Mouse (Mus musculus) ES-E14 (cell line): ENCODE data around the gene Ccnl1. TPM values are rescaled to one million over a fixed set of nuclear protein-coding genes. Genes with fewer than 3 reads are reported as not detected.

Source experiments
- DNase-seq: peaks from one replicate; pipeline ENCODE4 v3.0.0-alpha.2; 2013; ENCODE audit warnings: low read depth, low spot score
- H3K27ac ChIP-seq: 2 replicates; pipeline ENCODE4 v1.5.1; 2012; ENCODE audit warnings: low read depth, mild to moderate bottlenecking, low read length, moderate library complexity, mixed read lengths; ENCODE audit not compliant: poor library complexity, insufficient read depth, severe bottlenecking
- H3K36me3 ChIP-seq: 2 replicates; pipeline ENCODE4 v1.6.1; 2012; ENCODE audit warnings: mild to moderate bottlenecking, low read length, moderate library complexity, mixed read lengths; ENCODE audit not compliant: control insufficient read depth, poor library complexity, insufficient read depth, severe bottlenecking
- H3K4me1 ChIP-seq, 2 experiments: fragments of 150-350 bp in 1 of 2; sonication (generic) in 1 of 2; 2 replicates each; pipeline ENCODE4 v1.6.1; 2012; ENCODE audit warnings: low read length in 2 of 2, mild to moderate bottlenecking in 1 of 2, mixed read lengths in 1 of 2; ENCODE audit not compliant: control insufficient read depth in 2 of 2, insufficient read depth in 2 of 2, poor library complexity in 1 of 2
- H3K4me3 ChIP-seq, 2 experiments: fragments of 150-350 bp in 1 of 2; sonication (generic) in 1 of 2; 2 replicates each; pipeline ENCODE4 v1.5.1; 2012; ENCODE audit warnings: low read length in 2 of 2, low read depth in 1 of 2, mild to moderate bottlenecking in 1 of 2, mixed read lengths in 1 of 2; ENCODE audit not compliant: insufficient read depth in 1 of 2, poor library complexity in 1 of 2, severe bottlenecking in 1 of 2
- H3K9ac ChIP-seq: 2 replicates; pipeline ENCODE4 v1.6.1; 2012; ENCODE audit warnings: low read depth, mild to moderate bottlenecking, low read length, mixed read lengths; ENCODE audit not compliant: poor library complexity, insufficient read depth, severe bottlenecking
- H3K9me3 ChIP-seq: fragments of 150-350 bp; sonication (generic); 2 replicates; pipeline ENCODE4 v1.6.1; 2012; ENCODE audit warnings: low read depth, mild to moderate bottlenecking, low read length; ENCODE audit not compliant: control insufficient read depth, insufficient read depth
- CHD2 ChIP-seq: IDR thresholded peaks from 2 replicates; pipeline ENCODE4 v1.6.1; 2014; ENCODE audit warnings: mild to moderate bottlenecking, low read depth, low read length, inconsistent platforms
- HCFC1 ChIP-seq: IDR thresholded peaks from 2 replicates; pipeline ENCODE4 v1.6.1; 2012; ENCODE audit warnings: low read length, inconsistent platforms, borderline replicate concordance; ENCODE audit not compliant: insufficient read depth
- MAFK ChIP-seq: IDR thresholded peaks from 2 replicates; pipeline ENCODE4 v1.6.1; 2014; ENCODE audit warnings: mild to moderate bottlenecking, low read depth, low read length, inconsistent platforms; ENCODE audit not compliant: insufficient read depth
- ZC3H11A ChIP-seq: IDR thresholded peaks from 2 replicates; pipeline ENCODE4 v1.6.1; 2012; ENCODE audit warnings: low read depth, mild to moderate bottlenecking, inconsistent platforms, low read length, borderline replicate concordance
- ZNF384 ChIP-seq: IDR thresholded peaks from 2 replicates; pipeline ENCODE4 v1.6.1; 2012; ENCODE audit warnings: low read depth, low read length, inconsistent platforms
- in situ Hi-C, 2 experiments: fragments of 600-800 bp; cut with MboI; formaldehyde crosslinking; loops; one replicate each; pipeline ENCODE4 v1.15.1; 2025; ENCODE audit warnings: low sequenced_read_pairs in 2 of 2, inconsistent platforms in 1 of 2; ENCODE audit not compliant: unreplicated experiment in 2 of 2
- total RNA-seq: library from RNA; depleted of rRNA; stranded (reverse); fragments of 300-350 nt; gene quantifications from 2 replicates; pipeline ENCODE4 v1.2.3, GENCODE M21; 2012

Gene Ccnl1
- total RNA-seq, 1 experiment = 82.8 TPM

GRCm38 (mm10) chr3:65960291-65960945 lies 2.4 kb upstream of the Ccnl1 start:
- Histone ChIP-seq H3K27ac (no peak overlapping the region), H3K36me3 (peaks cover 8% of the 10 kb centered on the region; the same call in 1 of the 2 replicates), H3K9me3 (no peaks in the 10 kb centered on the region), H3K9ac (no peak overlapping the region), H3K4me3 (no peak overlapping the region), H3K4me1 (0 out of 4 replicates have a peak, but pooled peaks cover 0 to 3% of the 10 kb centered on the region in 2 experiments)
- in situ Hi-C loops = no loop called here
- TF ChIP-seq CHD2 = no peak
- no peak for TF ChIP-seq ZNF384
- no peak for TF ChIP-seq HCFC1
- no peak for TF ChIP-seq ZC3H11A
- no peak for TF ChIP-seq MAFK
- no peak for DNase-seq

- 0 out of 4 replicates have a peak overlapping the region, but pooled peaks have one; percentile 88 to 97 for H3K4me3 ChIP-seq
- no peak overlapping the region; the same call in 1 of the 2 replicates for H3K9ac ChIP-seq
- H3K9me3 ChIP-seq = no peaks in the 10 kb centered on the region
- 0 out of 4 replicates have a peak, but pooled peaks cover 0 to 3% of the 10 kb centered on the region in 2 experiments for H3K4me1 ChIP-seq
- no peak for DNase-seq
- peaks cover 11% of the 10 kb centered on the region; the same call in 1 of the 2 replicates for H3K36me3 ChIP-seq
- TF ChIP-seq ZC3H11A (no peak), ZNF384 (no peak), HCFC1 (no peak), CHD2 (no peak), MAFK (no peak)
- H3K27ac ChIP-seq = no peak overlapping the region
- in situ Hi-C loops = no loop called here
Measured at GRCm38 (mm10) chr3:65959416-65960001, 1.5 kb upstream of the Ccnl1 start.

- in situ Hi-C loops = no loop called here
- H3K36me3 ChIP-seq = peaks cover 13% of the 10 kb centered on the region; the same call in 1 of the 2 replicates
- TF ChIP-seq HCFC1 = no peak; the same call in 1 of the 2 replicates
- TF ChIP-seq ZNF384 = no peak
- no peak for TF ChIP-seq ZC3H11A
- no peak for TF ChIP-seq MAFK
- no peak for TF ChIP-seq CHD2
- peak overlapping the region; percentile 99; the same call in 1 of the 2 replicates for H3K9ac ChIP-seq
- DNase-seq = no peak
- H3K4me3 ChIP-seq = peak overlapping the region; percentile 88 to 97
- no peak overlapping the region; the same call in 1 of the 2 replicates for H3K27ac ChIP-seq
- no peaks in the 10 kb centered on the region for H3K9me3 ChIP-seq
- peaks cover 2 to 3% of the 10 kb centered on the region in 2 experiments; a peak in 1 of 4 replicates for H3K4me1 ChIP-seq
Measured at GRCm38 (mm10) chr3:65958840-65959185, 764 bp upstream of the Ccnl1 start.

GRCm38 (mm10) chr3:65957271-65958101 lies 563 bp downstream of the Ccnl1 start:
- in situ Hi-C loops = no loop called here
- TF ChIP-seq MAFK (no peak), ZNF384 (no peak), HCFC1 (no peak), ZC3H11A (no peak), CHD2 (no peak)
- Histone ChIP-seq H3K4me3 (peak overlapping the region; percentile 88 to 97), H3K36me3 (peaks cover 15% of the 10 kb centered on the region), H3K4me1 (peaks cover 2 to 3% of the 10 kb centered on the region in 2 experiments; a peak in 1 of 4 replicates), H3K9ac (peak overlapping the region; percentile 99), H3K9me3 (no peaks in the 10 kb centered on the region), H3K27ac (peak overlapping the region; percentile 93)
- DNase-seq = no peak
